Mouse (Mus musculus) left cerebral cortex, postnatal 36 days (tissue): ENCODE data around the gene Sirpa. TPM values are rescaled to one million over a fixed set of nuclear protein-coding genes. Genes with fewer than 3 reads are reported as not detected.
A peak's percentile ranks its signal among the peaks of the same experiment; 100 is the strongest.

Experiments used
- DNase-seq, 2 experiments: peaks; one replicate each; pipeline ENCODE4 v3.0.0; 2021 to 2022; ENCODE audit warnings: low spot score in 2 of 2, mixed read lengths in 1 of 2
- intact Hi-C: fragments of 180-260 bp; cut with DNase I; formaldehyde crosslinking; loops from one replicate; pipeline ENCODE4 v1.15.1; 2025
- total RNA-seq, 2 experiments: library from RNA; stranded (reverse); gene quantifications; 2 replicates each; pipeline ENCODE4 v1.2.3; 2021

Gene Sirpa
- total RNA-seq, 2 experiments from 2014 or later, result 386 to 401 TPM

GRCm38 (mm10) chr2:129601894-129602663, 9.4 kb downstream of the Sirpa start:
- no peak for DNase-seq
- intact Hi-C loops, result no loop called here

GRCm38 (mm10) chr2:129602856-129603255, 10.2 kb downstream of the Sirpa start:
- intact Hi-C loops, result no loop called here
- no peak for DNase-seq

GRCm38 (mm10) chr2:129603536-129603935, 10.9 kb downstream of the Sirpa start:
- no peak for DNase-seq
- intact Hi-C loops, result no loop called here

GRCm38 (mm10) chr2:129604032-129604431, 11.4 kb downstream of the Sirpa start:
- intact Hi-C loops, result no loop called here
- DNase-seq, result no peak

- DNase-seq, result no peak
- intact Hi-C loops, result no loop called here
These were observed 13.2 kb downstream of the Sirpa start for GRCm38 (mm10) chr2:129605816-129606215.

- no peak for DNase-seq
- intact Hi-C loops, result no loop called here
These were observed 13.6 kb downstream of the Sirpa start for GRCm38 (mm10) chr2:129606269-129606668.

- DNase-seq, result no peak
- intact Hi-C loops, result no loop called here
These were observed 14.3 kb downstream of the Sirpa start for GRCm38 (mm10) chr2:129606899-129607298.

- DNase-seq, result no peak
- intact Hi-C loops, result no loop called here
These were observed 21.3 kb downstream of the Sirpa start for GRCm38 (mm10) chr2:129613971-129614370.

GRCm38 (mm10) chr2:129614482-129615185, 22.0 kb downstream of the Sirpa start:
- DNase-seq, result no peak
- intact Hi-C loops, result no loop called here

- intact Hi-C loops, result no loop called here
- peak in 1 of 2 experiments; percentile 4 for DNase-seq
These were observed 27.5 kb downstream of the Sirpa start for GRCm38 (mm10) chr2:129620148-129620547.

GRCm38 (mm10) chr2:129620881-129621280, 28.2 kb downstream of the Sirpa start:
- peak in 1 of 2 experiments; percentile 2 for DNase-seq
- intact Hi-C loops, result no loop called here

- DNase-seq, result peak in 1 of 2 experiments; percentile 3
- intact Hi-C loops, result no loop called here
These were observed 29.2 kb downstream of the Sirpa start for GRCm38 (mm10) chr2:129621654-129622490.

GRCm38 (mm10) chr2:129622918-129623317, 30.3 kb downstream of the Sirpa start:
- DNase-seq, result peak in 1 of 2 experiments; percentile 2

GRCm38 (mm10) chr2:129623771-129624170, 31.1 kb downstream of the Sirpa start:
- intact Hi-C loops, result no loop called here

More at GRCm38 (mm10) chr2:129622918-129623317, 30.3 kb downstream of the Sirpa start:
- intact Hi-C loops, result no loop called here

GRCm38 (mm10) chr2:129624246-129624918, 31.7 kb downstream of the Sirpa start:
- intact Hi-C loops, result no loop called here
- DNase-seq, result peak in 1 of 2 experiments; percentile 19

More at GRCm38 (mm10) chr2:129623771-129624170, 31.1 kb downstream of the Sirpa start:
- DNase-seq, result peak; percentile 43 to 47

GRCm38 (mm10) chr2:129624956-129625355, 32.3 kb downstream of the Sirpa start:
- intact Hi-C loops, result no loop called here
- peak in 1 of 2 experiments; percentile 11 for DNase-seq

- peak in 1 of 2 experiments; percentile 4 for DNase-seq
- intact Hi-C loops, result loop anchor here (2.0 kb wide), 1 partner anchor 31 kb away; no protein-coding TSS in a partner anchor
These were observed 33.2 kb downstream of the Sirpa start for GRCm38 (mm10) chr2:129625845-129626244.

GRCm38 (mm10) chr2:129626621-129627061, 34.0 kb downstream of the Sirpa start:
- DNase-seq, result no peak
- intact Hi-C loops, result loop anchor here (2.0 kb wide), 1 partner anchor 32 kb away; no protein-coding TSS in a partner anchor

- no peak for DNase-seq
- intact Hi-C loops, result loop anchor here (2.0 kb wide), 1 partner anchor 32 kb away; no protein-coding TSS in a partner anchor
These were observed 34.5 kb downstream of the Sirpa start for GRCm38 (mm10) chr2:129627133-129627532.
